Comparison of ENCODE assay signal across 12 mouse cellular contexts in the genomic region with DNA sequence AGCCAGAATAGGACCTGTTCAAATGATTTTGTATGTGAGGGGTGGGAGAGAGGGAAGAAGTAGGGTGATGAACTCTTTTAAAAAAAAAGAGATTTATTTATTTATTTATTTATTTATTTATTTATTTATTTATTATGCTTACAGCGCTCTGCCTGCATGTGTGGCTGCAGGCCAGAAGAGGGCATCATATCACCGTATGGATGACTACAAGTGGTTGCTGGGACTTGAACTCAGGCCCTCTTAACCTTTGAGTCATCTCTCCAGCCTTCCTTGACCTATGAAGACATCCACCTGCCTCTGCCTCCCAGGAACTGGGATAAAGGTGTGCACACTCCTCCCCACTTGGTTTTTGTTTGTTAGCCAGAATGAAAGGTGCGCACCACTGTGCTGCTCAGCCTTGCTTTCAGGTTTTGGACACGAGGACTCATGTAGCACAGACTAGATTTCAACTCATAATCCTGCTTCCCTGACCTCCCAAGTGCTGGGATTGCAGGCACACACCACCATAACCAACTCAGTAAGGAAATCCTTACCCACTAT. TPM values are rescaled to one million over a fixed set of nuclear protein-coding genes. Genes with fewer than 3 reads are reported as not detected.
DNase-seq lines count a peak whose midpoint lies in the region; ATAC-seq and TF ChIP-seq lines count a peak whose summit lies in the region.
"Had no signal": no experiment of that assay in that cellular context is flagged by ENCODE, and none has a peak within 500 bp of the region (broad histone marks: within the 10 kb centered on the region; RNA-seq: fewer than 3 reads in every experiment).

No protein-coding gene starts in this region.

- TF ChIP-seq CTCF in intestine, postnatal 0 days (IDR thresholded peaks at IDR 0.05; ENCODE audit: low read depth) = peak; percentile 36
- 0 out of 2 replicates have a peak, but pooled peaks have one; percentile 8 for TF ChIP-seq CTCF in spleen, adult 2 months (IDR thresholded peaks at IDR 0.05; ENCODE audit: extremely low read depth, insufficient read depth, insufficient read length, insufficient replicate concordance)

- H3K27ac ChIP-seq in intestine, postnatal 0 days (ENCODE audit: low read depth, low read length) = 0 out of 2 replicates have a peak overlapping the region, but pooled peaks have one; percentile 15
- no peak overlapping the region for H3K27ac ChIP-seq in intestine, embryonic 16.5 days (ENCODE audit: low read length)
- H3K27ac ChIP-seq in spleen, adult 2 months (ENCODE audit: insufficient read depth, low read length) = no peak overlapping the region
- H3K27ac ChIP-seq: midbrain, embryonic 12.5 days; stomach, embryonic 15.5 days had no signal

- ATAC-seq in intestine, postnatal 0 days = no peak
- no peak for ATAC-seq in intestine, embryonic 16.5 days
- ATAC-seq in granulocyte monocyte progenitor cell, adult 5-6 weeks (replicated peaks; ENCODE audit: poor library complexity, severe bottlenecking) = 0 out of 2 replicates have a peak, but pooled peaks have one; percentile 15
- no peak for ATAC-seq in megakaryocyte-erythroid progenitor cell, adult 5-6 weeks (replicated peaks; ENCODE audit: low FRiP score, low TSS enrichment, poor library complexity, severe bottlenecking)
- ATAC-seq: forebrain, embryonic 14.5 days had no signal

- no peaks in the 10 kb centered on the region for H3K9me3 ChIP-seq in intestine, postnatal 0 days (ENCODE audit: control insufficient read depth)
- no peaks in the 10 kb centered on the region for H3K9me3 ChIP-seq in intestine, embryonic 16.5 days (ENCODE audit: control insufficient read depth, low read length)
- H3K9me3 ChIP-seq: midbrain, embryonic 12.5 days; stomach, embryonic 15.5 days had no signal

- no peak for TF ChIP-seq POLR2A in spleen, adult 2 months (IDR thresholded peaks at IDR 0.05; ENCODE audit: low read depth, low read length)

- no peak overlapping the region for H3K9ac ChIP-seq in intestine, postnatal 0 days (ENCODE audit: low read depth, low read length)
- H3K9ac ChIP-seq in intestine, embryonic 16.5 days (ENCODE audit: low read depth, low read length) = no peak overlapping the region
- H3K9ac ChIP-seq: midbrain, embryonic 12.5 days; stomach, embryonic 15.5 days had no signal

- 0 out of 2 replicates have a peak, but pooled peaks cover 5% of the 10 kb centered on the region for H3K4me1 ChIP-seq in intestine, postnatal 0 days (replicated peaks; ENCODE audit: control insufficient read depth, insufficient read depth, low read length)
- H3K4me1 ChIP-seq in intestine, embryonic 16.5 days (ENCODE audit: control insufficient read depth, insufficient read depth, low read length) = peaks cover 13% of the 10 kb centered on the region; the same call in 1 of the 2 replicates
- peaks cover 8% of the 10 kb centered on the region; the same call in 1 of the 2 replicates for H3K4me1 ChIP-seq in spleen, adult 2 months (ENCODE audit: control insufficient read depth, insufficient read depth, insufficient read length)
- H3K4me1 ChIP-seq: midbrain, embryonic 12.5 days; stomach, embryonic 15.5 days had no signal

- H3K4me2 ChIP-seq in intestine, postnatal 0 days (replicated peaks; ENCODE audit: low read depth) = no peak overlapping the region
- H3K4me2 ChIP-seq in intestine, embryonic 16.5 days (ENCODE audit: low read depth, low read length) = no peak overlapping the region
- H3K4me2 ChIP-seq: midbrain, embryonic 12.5 days; stomach, embryonic 15.5 days had no signal

- 91% methylated on average over 4 of the region's 4 CpGs for WGBS in intestine, postnatal 0 days
- 86% methylated on average over 4 of the region's 4 CpGs for WGBS in intestine, embryonic 16.5 days
- WGBS in spleen, adult 2 months = 91% methylated on average over 4 of the region's 4 CpGs

- H3K27me3 ChIP-seq in intestine, postnatal 0 days (replicated peaks; ENCODE audit: control insufficient read depth, insufficient read depth, low read length) = no peaks in the 10 kb centered on the region
- H3K27me3 ChIP-seq in intestine, embryonic 16.5 days (replicated peaks; ENCODE audit: control insufficient read depth, insufficient read depth, low read length) = no peaks in the 10 kb centered on the region
- H3K27me3 ChIP-seq in spleen, adult 2 months (ENCODE audit: control insufficient read depth, insufficient read depth, low read length) = no peaks in the 10 kb centered on the region
- H3K27me3 ChIP-seq: midbrain, embryonic 12.5 days; stomach, embryonic 15.5 days had no signal

- H3K36me3 ChIP-seq in intestine, postnatal 0 days (ENCODE audit: control insufficient read depth, insufficient read depth) = peaks cover 58% of the 10 kb centered on the region
- H3K36me3 ChIP-seq in intestine, embryonic 16.5 days (ENCODE audit: control insufficient read depth, insufficient read depth, low read length) = no peaks in the 10 kb centered on the region
- peaks cover 68% of the 10 kb centered on the region for H3K36me3 ChIP-seq in spleen, adult 2 months (ENCODE audit: control insufficient read depth, insufficient read depth, low read length)
- H3K36me3 ChIP-seq: midbrain, embryonic 12.5 days; stomach, embryonic 15.5 days had no signal

- no peak overlapping the region for H3K4me3 ChIP-seq in intestine, postnatal 0 days (ENCODE audit: low read depth, low read length)
- no peak overlapping the region for H3K4me3 ChIP-seq in intestine, embryonic 16.5 days (ENCODE audit: low read length)
- no peak overlapping the region for H3K4me3 ChIP-seq in spleen, adult 2 months (ENCODE audit: extremely low read depth, insufficient read depth, insufficient read length)
- H3K4me3 ChIP-seq: midbrain, embryonic 12.5 days; stomach, embryonic 15.5 days had no signal

- DNase-seq in spleen, adult 2 months (ENCODE audit: low read depth in 1 of 2, low spot score in 2 of 2) = no peak
- no peak for DNase-seq in spleen, adult 18-20 months
- no peak for DNase-seq in testis, postnatal 14 days (ENCODE audit: low spot score)
- DNase-seq: cerebellum, adult 2 months; thymus, postnatal 4 days had no signal

RNA-seq across cellular contexts. Expression of a gene that starts 17.2 kb away (rescaled TPM):
- polyA plus RNA-seq in intestine, postnatal 0 days (2015; fragmentation: Nextera tagmentation; extraction: Ambion mirVana) = 22.7 and 22.8 TPM in 2 replicates
- 15.5 and 16.5 TPM in 2 replicates for polyA plus RNA-seq in intestine, embryonic 16.5 days (2015; fragmentation: Nextera tagmentation; extraction: Ambion mirVana)
- polyA plus RNA-seq in spleen, adult 2 months (2012; rRNA removed) = 40.7 and 46.4 TPM in 2 replicates
- 46.8 and 48.4 TPM in 2 replicates for total RNA-seq in granulocyte monocyte progenitor cell, adult 5-6 weeks (2014; fragmentation: Nextera tagmentation)
- total RNA-seq in granulocyte monocyte progenitor cell, adult 5-6 weeks (2017) = 47.6 and 53.1 TPM in 2 replicates
- total RNA-seq in megakaryocyte-erythroid progenitor cell, adult 5-6 weeks (2014; fragmentation: Nextera tagmentation) = 53.4 and 71.4 TPM in 2 replicates
- 60.1 and 64.0 TPM in 2 replicates for total RNA-seq in megakaryocyte-erythroid progenitor cell, adult 5-6 weeks (2017)

RNA-seq across cellular contexts. Expression of a gene that starts 38.2 kb away (rescaled TPM):
- polyA plus RNA-seq in intestine, postnatal 0 days (2015; fragmentation: Nextera tagmentation; extraction: Ambion mirVana) = 1.6 TPM in 2 replicates
- polyA plus RNA-seq in intestine, embryonic 16.5 days (2015; fragmentation: Nextera tagmentation; extraction: Ambion mirVana) = 4.8 and 5.4 TPM in 2 replicates
- polyA plus RNA-seq in spleen, adult 2 months (2012; rRNA removed) = 1.4 and 1.5 TPM in 2 replicates
- 19.3 and 23.8 TPM in 2 replicates for total RNA-seq in granulocyte monocyte progenitor cell, adult 5-6 weeks (2014; fragmentation: Nextera tagmentation)
- total RNA-seq in granulocyte monocyte progenitor cell, adult 5-6 weeks (2017) = 4.1 and 5.1 TPM in 2 replicates
- 6.9 and 7.3 TPM in 2 replicates for total RNA-seq in megakaryocyte-erythroid progenitor cell, adult 5-6 weeks (2014; fragmentation: Nextera tagmentation)
- 2.9 and 4.3 TPM in 2 replicates for total RNA-seq in megakaryocyte-erythroid progenitor cell, adult 5-6 weeks (2017)

RNA-seq across cellular contexts. Expression of a gene that starts 44.0 kb away (rescaled TPM):
- polyA plus RNA-seq in intestine, postnatal 0 days (2015; fragmentation: Nextera tagmentation; extraction: Ambion mirVana) = 0.71 and 0.85 TPM in 2 replicates
- polyA plus RNA-seq in intestine, embryonic 16.5 days (2015; fragmentation: Nextera tagmentation; extraction: Ambion mirVana) = 2.5 and 3.2 TPM in 2 replicates
- polyA plus RNA-seq in spleen, adult 2 months (2012; rRNA removed) = 0.12 and 0.22 TPM in 2 replicates
- total RNA-seq in granulocyte monocyte progenitor cell, adult 5-6 weeks (2014; fragmentation: Nextera tagmentation) = 0.79 TPM in 1 of 2 replicates, not detected in the other
- total RNA-seq in granulocyte monocyte progenitor cell, adult 5-6 weeks (2017) = 0.90 and 1.7 TPM in 2 replicates
- 0.74 and 1.4 TPM in 2 replicates for total RNA-seq in megakaryocyte-erythroid progenitor cell, adult 5-6 weeks (2014; fragmentation: Nextera tagmentation)
- 1.2 and 1.5 TPM in 2 replicates for total RNA-seq in megakaryocyte-erythroid progenitor cell, adult 5-6 weeks (2017)
